In genomic region chr6:134151022-134151680, GRCm38 (mm10) we compare ENCODE assay signal across 11 mouse cellular contexts.
A peak's percentile ranks its signal among the peaks of the same experiment; 100 is the strongest.
DNase-seq lines count a peak whose midpoint lies in the region; ATAC-seq and TF ChIP-seq lines count a peak whose summit lies in the region.
"Had no signal": no experiment of that assay in that cellular context is flagged by ENCODE, and none has a peak within 500 bp of the region (broad histone marks: within the 10 kb centered on the region; RNA-seq: fewer than 3 reads in every experiment).

No protein-coding gene starts in this region.

- H3K9ac ChIP-seq in heart, embryonic 15.5 days, result no peak overlapping the region
- peak overlapping the region; percentile 25 for H3K9ac ChIP-seq in lung, embryonic 16.5 days (ENCODE audit: low read length)
- H3K9ac ChIP-seq in heart, postnatal 0 days (replicated peaks; ENCODE audit: low read depth, low read length), result 0 out of 2 replicates have a peak overlapping the region, but pooled peaks have one; percentile 14
- H3K9ac ChIP-seq in stomach, postnatal 0 days (ENCODE audit: low read length), result no peak overlapping the region
- H3K9ac ChIP-seq: forebrain, embryonic 13.5 days; hindbrain, embryonic 12.5 days had no signal

- TF ChIP-seq CTCF in heart, postnatal 0 days (IDR thresholded peaks at IDR 0.05; ENCODE audit: low read depth), result no peak
- no peak for TF ChIP-seq CTCF in stomach, postnatal 0 days (IDR thresholded peaks at IDR 0.05; ENCODE audit: low read depth)

- ATAC-seq in heart, embryonic 15.5 days (replicated peaks; ENCODE audit: insufficient number of reproducible peaks, insufficient read depth, low FRiP score, low read depth), result no peak
- ATAC-seq in lung, embryonic 16.5 days (ENCODE audit: low read depth), result no peak
- no peak for ATAC-seq in heart, postnatal 0 days (ENCODE audit: insufficient read depth, low read depth)
- ATAC-seq in stomach, postnatal 0 days (ENCODE audit: low FRiP score, low TSS enrichment), result no peak
- no peak for ATAC-seq in erythroblast, adult 5-6 weeks (replicated peaks; ENCODE audit: low FRiP score, poor library complexity, severe bottlenecking)
- ATAC-seq: forebrain, embryonic 13.5 days had no signal

- H3K27ac ChIP-seq in heart, embryonic 15.5 days, result peak overlapping the region; percentile 75
- H3K27ac ChIP-seq in lung, embryonic 16.5 days (ENCODE audit: low read length), result peak overlapping the region; percentile 90
- peak overlapping the region; percentile 68 for H3K27ac ChIP-seq in heart, postnatal 0 days (ENCODE audit: low read depth)
- H3K27ac ChIP-seq in stomach, postnatal 0 days (replicated peaks), result peak overlapping the region; percentile 79
- H3K27ac ChIP-seq: forebrain, embryonic 13.5 days; hindbrain, embryonic 12.5 days had no signal

- H3K4me3 ChIP-seq in heart, embryonic 15.5 days, result no peak overlapping the region
- peak overlapping the region; percentile 6; the same call in 1 of the 2 replicates for H3K4me3 ChIP-seq in lung, embryonic 16.5 days (ENCODE audit: low read length)
- no peak overlapping the region for H3K4me3 ChIP-seq in heart, postnatal 0 days (ENCODE audit: low read depth, low read length)
- no peak overlapping the region for H3K4me3 ChIP-seq in stomach, postnatal 0 days (ENCODE audit: low read depth, low read length)
- H3K4me3 ChIP-seq: forebrain, embryonic 13.5 days; hindbrain, embryonic 12.5 days; megakaryocyte, embryonic 14.5 days had no signal

- no peaks in the 10 kb centered on the region for H3K9me3 ChIP-seq in heart, embryonic 15.5 days (replicated peaks)
- no peaks in the 10 kb centered on the region for H3K9me3 ChIP-seq in lung, embryonic 16.5 days (ENCODE audit: control insufficient read depth, low read length)
- no peaks in the 10 kb centered on the region for H3K9me3 ChIP-seq in heart, postnatal 0 days (replicated peaks; ENCODE audit: control insufficient read depth, low read length)
- no peaks in the 10 kb centered on the region for H3K9me3 ChIP-seq in stomach, postnatal 0 days (ENCODE audit: control insufficient read depth, low read length)
- H3K9me3 ChIP-seq: forebrain, embryonic 13.5 days; hindbrain, embryonic 12.5 days; megakaryocyte, embryonic 14.5 days had no signal

- H3K27me3 ChIP-seq in heart, embryonic 15.5 days, result no peaks in the 10 kb centered on the region
- H3K27me3 ChIP-seq in lung, embryonic 16.5 days (ENCODE audit: control insufficient read depth, insufficient read depth, low read depth, low read length), result no peaks in the 10 kb centered on the region
- H3K27me3 ChIP-seq in heart, postnatal 0 days (ENCODE audit: control insufficient read depth, insufficient read depth, low read length), result no peaks in the 10 kb centered on the region
- H3K27me3 ChIP-seq in stomach, postnatal 0 days (ENCODE audit: control insufficient read depth, insufficient read depth, low read length), result no peaks in the 10 kb centered on the region
- H3K27me3 ChIP-seq: forebrain, embryonic 13.5 days; hindbrain, embryonic 12.5 days; megakaryocyte, embryonic 14.5 days had no signal

- H3K4me1 ChIP-seq in heart, embryonic 15.5 days (replicated peaks), result peaks cover 57% of the 10 kb centered on the region
- peaks cover 59% of the 10 kb centered on the region for H3K4me1 ChIP-seq in lung, embryonic 16.5 days (replicated peaks; ENCODE audit: control insufficient read depth, insufficient read depth, low read length)
- peaks cover 50% of the 10 kb centered on the region for H3K4me1 ChIP-seq in heart, postnatal 0 days (ENCODE audit: control insufficient read depth, insufficient read depth)
- H3K4me1 ChIP-seq in stomach, postnatal 0 days (replicated peaks; ENCODE audit: control insufficient read depth, insufficient read depth), result peaks cover 3% of the 10 kb centered on the region

- DNase-seq in heart, postnatal 36 days, result no peak
- no peak for DNase-seq in lung, postnatal 4 days
- DNase-seq in heart, postnatal 0 days (ENCODE audit: low spot score), result no peak
- no peak for DNase-seq in stomach, postnatal 0 days (ENCODE audit: low spot score)
- DNase-seq: cerebellum, postnatal 36 days had no signal

- WGBS in heart, embryonic 15.5 days, result 38% methylated on average over 15 of the region's 15 CpGs
- 36% methylated on average over 15 of the region's 15 CpGs for WGBS in lung, embryonic 16.5 days
- WGBS in heart, postnatal 0 days, result 52% methylated on average over 15 of the region's 15 CpGs
- 42% methylated on average over 15 of the region's 15 CpGs for WGBS in stomach, postnatal 0 days

- no peaks in the 10 kb centered on the region for H3K36me3 ChIP-seq in heart, embryonic 15.5 days
- H3K36me3 ChIP-seq in lung, embryonic 16.5 days (ENCODE audit: control insufficient read depth, insufficient read depth, low read length), result no peaks in the 10 kb centered on the region
- peaks cover 2% of the 10 kb centered on the region; the same call in 1 of the 2 replicates for H3K36me3 ChIP-seq in heart, postnatal 0 days (replicated peaks; ENCODE audit: control insufficient read depth, insufficient read depth, low read length)
- no peaks in the 10 kb centered on the region for H3K36me3 ChIP-seq in stomach, postnatal 0 days (ENCODE audit: control insufficient read depth, insufficient read depth, low read length)
- H3K36me3 ChIP-seq: hindbrain, embryonic 12.5 days had no signal

- intact Hi-C loops in heart, postnatal 36 days (cut with DNase I), result loop anchor here (1.0 to 5.0 kb wide), 2 partner anchors 36 to 91 kb away; no protein-coding TSS in a partner anchor

- no peak for TF ChIP-seq EP300 in heart, postnatal 0 days (IDR thresholded peaks at IDR 0.05; ENCODE audit: low read depth)
- no peak for TF ChIP-seq EP300 in stomach, postnatal 0 days (optimal IDR thresholded peaks at IDR 0.05)

- peak overlapping the region; percentile 17; the same call in 1 of the 2 replicates for H3K4me2 ChIP-seq in heart, embryonic 15.5 days
- peak overlapping the region; percentile 44 for H3K4me2 ChIP-seq in lung, embryonic 16.5 days (ENCODE audit: low read depth, low read length)
- peak overlapping the region; percentile 43 for H3K4me2 ChIP-seq in heart, postnatal 0 days (ENCODE audit: low read depth, low read length)
- peak overlapping the region; percentile 29 for H3K4me2 ChIP-seq in stomach, postnatal 0 days (replicated peaks; ENCODE audit: low read depth)
- H3K4me2 ChIP-seq: forebrain, embryonic 13.5 days; hindbrain, embryonic 12.5 days had no signal

Comparison
In these comparisons a context has a peak if more than half of its experiments do, and no peak if none do; other contexts are left out.
1. H3K9ac ChIP-seq: peak in lung, embryonic 16.5 days (single experiment) and heart, postnatal 0 days (single experiment); none in heart, embryonic 15.5 days (single experiment) and stomach, postnatal 0 days (single experiment).
2. Peak in every context shown above with its lines, with median percentiles within 50 percentile points of each other: H3K27ac ChIP-seq and H3K4me2 ChIP-seq.